Mouse (Mus musculus) kidney, embryonic 16.5 days (tissue): ENCODE results near the gene Jade3. TPM values are rescaled to one million over a fixed set of nuclear protein-coding genes. Genes with fewer than 3 reads are reported as not detected.

Experiments used
- ATAC-seq: fragments of 200-750 bp; cut with Nextera tagmentation; 2 replicates; pipeline ENCODE4 v1.8.0; 2017; ENCODE audit warnings: moderate TSS enrichment; ENCODE audit not compliant: low FRiP score, low TSS enrichment
- H3K27ac ChIP-seq: fragments of 300-500 bp; sonication (generic); 2 replicates; pipeline ENCODE4 v1.5.1; 2014; ENCODE audit warnings: low read length
- H3K27me3 ChIP-seq: fragments of 300-500 bp; sonication (generic); 2 replicates; pipeline ENCODE4 v1.6.1; 2014; ENCODE audit warnings: low read length, control low read depth, mixed read lengths; ENCODE audit not compliant: insufficient read depth
- H3K36me3 ChIP-seq: fragments of 300-500 bp; sonication (generic); 2 replicates; pipeline ENCODE4 v1.6.1; 2014; ENCODE audit warnings: low read length, control low read depth, mixed read lengths; ENCODE audit not compliant: insufficient read depth
- H3K4me1 ChIP-seq: fragments of 300-500 bp; sonication (generic); 2 replicates; pipeline ENCODE4 v1.6.1; 2014; ENCODE audit warnings: low read length, control low read depth, mixed read lengths; ENCODE audit not compliant: insufficient read depth
- H3K4me2 ChIP-seq: fragments of 300-500 bp; sonication (generic); replicated peaks from 2 replicates; pipeline ENCODE4 v1.6.1; 2014; ENCODE audit warnings: low read depth, low read length
- H3K4me3 ChIP-seq: fragments of 300-500 bp; sonication (generic); 2 replicates; pipeline ENCODE4 v1.5.1; 2014; ENCODE audit warnings: mild to moderate bottlenecking, low read length
- H3K9ac ChIP-seq: fragments of 300-500 bp; sonication (generic); replicated peaks from 2 replicates; pipeline ENCODE4 v1.6.1; 2014; ENCODE audit warnings: low read length
- H3K9me3 ChIP-seq: fragments of 300-500 bp; sonication (generic); 2 replicates; pipeline ENCODE4 v1.6.1; 2016; ENCODE audit warnings: low read length, control low read depth
- WGBS: fragments of 180-500 bp; shearing (Covaris S2); extraction: QIAGEN DNeasy Blood & Tissue Kit; methylation state at CpG from one replicate; pipeline ENCODE4 v1.1.7; 2014; 5-methylcytosine and 5-hydroxymethylcytosine counted together
- polyA plus RNA-seq: library from polyadenylated mRNA; unstranded; fragments of >200 nt; fragmentation: Nextera tagmentation; extraction: Ambion mirVana; gene quantifications from 2 replicates; pipeline ENCODE4 v1.2.1, GENCODE M21; 2015

Jade3 gene
- polyA plus RNA-seq, 1 experiment from 2014 or later: 12.5 TPM

GRCm38 (mm10) chrX:20412221-20412620, 13.3 kb upstream of the Jade3 start:
- no peak for ATAC-seq
- Histone ChIP-seq H3K36me3 (no peaks in the 10 kb centered on the region), H3K9me3 (no peaks in the 10 kb centered on the region), H3K27ac (no peak overlapping the region), H3K9ac (no peak overlapping the region), H3K4me2 (no peak overlapping the region), H3K4me3 (no peak overlapping the region), H3K27me3 (no peaks in the 10 kb centered on the region), H3K4me1 (no peaks in the 10 kb centered on the region)
- 87% methylated on average over 3 of the region's 3 CpGs for WGBS

- Histone ChIP-seq H3K4me1 (no peaks in the 10 kb centered on the region), H3K27me3 (no peaks in the 10 kb centered on the region), H3K27ac (no peak overlapping the region), H3K9me3 (no peaks in the 10 kb centered on the region), H3K4me2 (no peak overlapping the region), H3K9ac (no peak overlapping the region), H3K4me3 (no peak overlapping the region), H3K36me3 (no peaks in the 10 kb centered on the region)
- 53% methylated on average over 10 of the region's 10 CpGs for WGBS
- ATAC-seq: peak; percentile 82
Observed at GRCm38 (mm10) chrX:20414885-20415622, 10.4 kb upstream of the Jade3 start.

GRCm38 (mm10) chrX:20418461-20418860, 7.0 kb upstream of the Jade3 start:
- ATAC-seq: no peak
- WGBS: 80% methylated on average over 2 of the region's 2 CpGs
- no peaks in the 10 kb centered on the region for H3K9me3 ChIP-seq
- H3K9ac ChIP-seq: no peak overlapping the region
- H3K4me2 ChIP-seq: no peak overlapping the region
- no peak overlapping the region for H3K27ac ChIP-seq
- no peaks in the 10 kb centered on the region for H3K4me1 ChIP-seq
- H3K4me3 ChIP-seq: no peak overlapping the region
- H3K36me3 ChIP-seq: no peaks in the 10 kb centered on the region
- no peaks in the 10 kb centered on the region for H3K27me3 ChIP-seq

GRCm38 (mm10) chrX:20419536-20419935, 6.0 kb upstream of the Jade3 start:
- peaks cover 2% of the 10 kb centered on the region; the same call in 1 of the 2 replicates for H3K4me1 ChIP-seq
- no peak for ATAC-seq

GRCm38 (mm10) chrX:20425839-20426449, 456 bp downstream of the Jade3 start:
- Histone ChIP-seq H3K4me3 (peak overlapping the region; percentile 65), H3K9ac (peak overlapping the region; percentile 80), H3K4me2 (peak overlapping the region; percentile 55), H3K9me3 (no peaks in the 10 kb centered on the region), H3K4me1 (peaks cover 2% of the 10 kb centered on the region; the same call in 1 of the 2 replicates), H3K27me3 (no peaks in the 10 kb centered on the region), H3K27ac (peak overlapping the region; percentile 87), H3K36me3 (no peaks in the 10 kb centered on the region)
- WGBS: 22% methylated on average over 40 of the region's 51 CpGs
- peak; percentile 28 for ATAC-seq

More at GRCm38 (mm10) chrX:20419536-20419935, 6.0 kb upstream of the Jade3 start:
- Histone ChIP-seq H3K27ac (no peak overlapping the region), H3K36me3 (no peaks in the 10 kb centered on the region), H3K4me2 (no peak overlapping the region), H3K9ac (no peak overlapping the region), H3K9me3 (no peaks in the 10 kb centered on the region), H3K27me3 (no peaks in the 10 kb centered on the region), H3K4me3 (no peak overlapping the region)
- 83% methylated on average over 4 of the region's 4 CpGs for WGBS

DNA sequence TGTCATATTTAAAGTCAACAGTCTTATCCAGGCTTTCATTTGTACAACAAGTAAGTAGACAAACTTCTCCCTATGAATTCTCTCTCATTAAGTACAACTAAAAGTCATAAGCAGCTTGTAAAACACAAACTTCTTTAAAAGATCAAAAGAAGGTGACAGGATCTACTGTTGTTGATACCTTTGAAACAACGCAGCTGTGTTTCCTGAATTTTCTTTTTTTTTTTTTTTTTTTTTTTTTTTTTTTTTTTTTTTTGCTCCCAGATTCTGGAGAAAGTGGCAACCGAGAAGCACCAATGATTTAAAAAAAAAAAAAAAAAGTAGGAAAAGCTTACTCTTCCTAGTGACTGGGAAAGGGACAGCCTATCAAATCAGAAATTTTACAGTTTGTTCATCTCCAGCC, 57.7 kb downstream of the Jade3 start:
- WGBS: 87% methylated on average over 2 of the region's 2 CpGs
- H3K9ac ChIP-seq: no peak overlapping the region

GRCm38 (mm10) chrX:20497682-20498081, 72.2 kb downstream of the Jade3 start:
- WGBS: 89% methylated on average over 3 of the region's 3 CpGs

More for the DNA sequence above, 57.7 kb downstream of the Jade3 start:
- H3K4me3 ChIP-seq: no peak overlapping the region
- no peaks in the 10 kb centered on the region for H3K36me3 ChIP-seq
- no peaks in the 10 kb centered on the region for H3K27me3 ChIP-seq
- no peak overlapping the region for H3K4me2 ChIP-seq
- ATAC-seq: no peak
- no peaks in the 10 kb centered on the region for H3K9me3 ChIP-seq
- no peak overlapping the region for H3K27ac ChIP-seq
- no peaks in the 10 kb centered on the region for H3K4me1 ChIP-seq

GRCm38 (mm10) chrX:20520290-20520939, 94.9 kb downstream of the Jade3 start:
- ATAC-seq: no peak
- WGBS: 71% methylated on average over 7 of the region's 7 CpGs

More at GRCm38 (mm10) chrX:20497682-20498081, 72.2 kb downstream of the Jade3 start:
- Histone ChIP-seq H3K27ac (no peak overlapping the region), H3K9me3 (no peaks in the 10 kb centered on the region), H3K9ac (no peak overlapping the region), H3K4me2 (no peak overlapping the region), H3K36me3 (no peaks in the 10 kb centered on the region), H3K4me1 (no peaks in the 10 kb centered on the region), H3K4me3 (no peak overlapping the region), H3K27me3 (no peaks in the 10 kb centered on the region)
- no peak for ATAC-seq

GRCm38 (mm10) chrX:20521578-20521977, 96.1 kb downstream of the Jade3 start:
- Histone ChIP-seq H3K36me3 (no peaks in the 10 kb centered on the region), H3K4me1 (no peaks in the 10 kb centered on the region), H3K27ac (no peak overlapping the region), H3K4me3 (no peak overlapping the region), H3K9ac (no peak overlapping the region), H3K4me2 (no peak overlapping the region), H3K9me3 (no peaks in the 10 kb centered on the region), H3K27me3 (no peaks in the 10 kb centered on the region)
- ATAC-seq: no peak

More at GRCm38 (mm10) chrX:20520290-20520939, 94.9 kb downstream of the Jade3 start:
- no peak overlapping the region for H3K9ac ChIP-seq
- H3K4me1 ChIP-seq: no peaks in the 10 kb centered on the region
- H3K27ac ChIP-seq: no peak overlapping the region
- H3K27me3 ChIP-seq: no peaks in the 10 kb centered on the region
- no peaks in the 10 kb centered on the region for H3K9me3 ChIP-seq
- no peaks in the 10 kb centered on the region for H3K36me3 ChIP-seq
- H3K4me3 ChIP-seq: no peak overlapping the region
- H3K4me2 ChIP-seq: no peak overlapping the region

DNA sequence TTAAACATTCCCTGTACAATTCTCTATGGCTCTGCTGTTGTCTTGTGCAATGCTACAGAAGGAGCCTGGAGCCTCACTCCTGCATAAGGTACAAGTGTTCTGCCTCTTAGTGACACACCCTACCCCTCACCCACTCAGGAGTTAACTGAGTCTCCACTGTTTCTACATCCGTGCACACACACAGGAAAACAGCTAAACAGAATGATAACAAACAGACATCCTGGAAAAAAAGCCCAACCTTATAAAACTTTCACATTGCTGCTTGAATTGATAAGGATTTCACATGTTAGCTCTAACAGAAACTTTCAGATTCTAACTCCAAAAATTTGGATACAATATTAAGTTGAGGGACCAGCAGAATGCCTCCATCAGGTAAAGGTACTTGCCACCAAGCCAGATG, 107.1 kb downstream of the Jade3 start:
- 44% methylated on average over 1 of the region's 1 CpGs for WGBS
- Histone ChIP-seq H3K4me2 (no peak overlapping the region), H3K27me3 (no peaks in the 10 kb centered on the region), H3K4me1 (no peaks in the 10 kb centered on the region), H3K9ac (no peak overlapping the region), H3K36me3 (no peaks in the 10 kb centered on the region), H3K9me3 (no peaks in the 10 kb centered on the region), H3K4me3 (no peak overlapping the region), H3K27ac (no peak overlapping the region)
- ATAC-seq: no peak
